Mouse (Mus musculus): ENCODE measurements around the gene Bud13.

GRCm38 (mm10) chr9:46315807-46316365, 33.1 kb downstream of the Bud13 start:
- TF ChIP-seq POLR2A (IDR thresholded peaks at IDR 0.05; ENCODE audit: control insufficient read depth in 1 of 2, insufficient read depth in 1 of 2, low read depth in 1 of 2, low read length in 2 of 2, poor library complexity in 1 of 2) (no peak), CTCF (IDR thresholded peaks at IDR 0.05 in 2 of 3, conservative IDR thresholded peaks at IDR 0.05 in 1 of 3; ENCODE audit: control insufficient read depth in 1 of 3, insufficient read depth in 1 of 3, low read depth in 2 of 3, low read length in 3 of 3, poor library complexity in 1 of 3, severe bottlenecking in 1 of 3) (no peak), HCFC1 (IDR thresholded peaks at IDR 0.05; ENCODE audit: low read depth, low read length) (no peak)

Measured in MEL (cell line).